Mouse (Mus musculus) intestine, postnatal 0 days (tissue): ENCODE data around the gene Srrt. TPM values are rescaled to one million over a fixed set of nuclear protein-coding genes. Genes with fewer than 3 reads are reported as not detected.

Experiments used
- ATAC-seq: fragments of 200-750 bp; cut with Nextera tagmentation; 2 replicates; pipeline ENCODE4 v1.8.0; 2017; ENCODE audit warnings: mild to moderate bottlenecking, moderate TSS enrichment, moderate library complexity
- H3K27ac ChIP-seq: fragments of 300-500 bp; sonication (generic); 2 replicates; pipeline ENCODE4 v1.5.1; 2014; ENCODE audit warnings: mild to moderate bottlenecking, low read depth, low read length, moderate library complexity
- H3K27me3 ChIP-seq: fragments of 300-500 bp; sonication (generic); replicated peaks from 2 replicates; pipeline ENCODE4 v1.6.1; 2014; ENCODE audit warnings: low read length, mixed read lengths; ENCODE audit not compliant: control insufficient read depth, insufficient read depth
- H3K36me3 ChIP-seq: fragments of 300-500 bp; sonication (generic); 2 replicates; pipeline ENCODE4 v1.6.1; 2014; ENCODE audit warnings: mild to moderate bottlenecking, moderate library complexity; ENCODE audit not compliant: control insufficient read depth, insufficient read depth
- H3K4me1 ChIP-seq: fragments of 300-500 bp; sonication (generic); replicated peaks from 2 replicates; pipeline ENCODE4 v1.6.1; 2014; ENCODE audit warnings: antibody characterized with exemption, low read length, mixed read lengths; ENCODE audit not compliant: control insufficient read depth, insufficient read depth
- H3K4me2 ChIP-seq: fragments of 300-500 bp; sonication (generic); replicated peaks from 2 replicates; pipeline ENCODE4 v1.6.1; 2014; ENCODE audit warnings: low read depth, mild to moderate bottlenecking, moderate library complexity
- H3K4me3 ChIP-seq: fragments of 300-500 bp; sonication (generic); 2 replicates; pipeline ENCODE4 v1.5.1; 2014; ENCODE audit warnings: low read depth, low read length
- H3K9ac ChIP-seq: fragments of 300-500 bp; sonication (generic); 2 replicates; pipeline ENCODE4 v1.6.1; 2014; ENCODE audit warnings: mild to moderate bottlenecking, low read depth, low read length
- H3K9me3 ChIP-seq: fragments of 300-500 bp; sonication (generic); 2 replicates; pipeline ENCODE4 v1.6.1; 2016; ENCODE audit warnings: mixed run types; ENCODE audit not compliant: control insufficient read depth
- CTCF ChIP-seq: sonication (generic); IDR thresholded peaks from 2 replicates; pipeline ENCODE4 v1.5.1; 2016; ENCODE audit warnings: low read depth, mild to moderate bottlenecking, control low read depth, antibody characterized with exemption, moderate library complexity
- WGBS: fragments of 180-500 bp; shearing (Covaris S2); extraction: QIAGEN DNeasy Blood & Tissue Kit; methylation state at CpG from one replicate; pipeline ENCODE4 v1.1.7; 2014; 5-methylcytosine and 5-hydroxymethylcytosine counted together
- polyA plus RNA-seq: library from polyadenylated mRNA; unstranded; fragments of >200 nt; fragmentation: Nextera tagmentation; extraction: Ambion mirVana; gene quantifications from 2 replicates; pipeline ENCODE4 v1.2.1, GENCODE M21; 2015

The Srrt gene
- polyA plus RNA-seq, 1 experiment from 2014 or later: 31.3 TPM

DNA sequence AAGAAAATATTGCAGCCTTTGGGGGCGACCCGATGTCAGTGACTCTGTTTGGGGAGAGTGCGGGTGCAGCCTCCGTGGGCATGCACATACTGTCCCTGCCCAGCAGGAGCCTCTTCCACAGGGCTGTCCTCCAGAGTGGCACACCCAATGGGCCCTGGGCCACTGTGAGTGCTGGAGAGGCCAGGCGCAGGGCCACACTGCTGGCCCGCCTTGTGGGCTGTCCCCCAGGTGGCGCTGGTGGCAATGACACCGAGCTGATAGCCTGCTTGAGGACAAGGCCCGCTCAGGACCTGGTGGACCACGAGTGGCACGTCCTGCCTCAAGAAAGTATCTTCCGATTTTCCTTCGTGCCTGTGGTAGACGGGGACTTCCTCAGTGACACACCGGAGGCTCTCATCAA lies 16.8 kb downstream of the Srrt start:
- H3K36me3 ChIP-seq: peaks cover 6% of the 10 kb centered on the region
- ATAC-seq: 0 out of 2 replicates have a peak, but pooled peaks have one; percentile 6
- H3K27me3 ChIP-seq: peaks cover 24% of the 10 kb centered on the region
- H3K9me3 ChIP-seq: no peaks in the 10 kb centered on the region
- H3K9ac ChIP-seq: no peak overlapping the region
- no peak overlapping the region for H3K27ac ChIP-seq
- TF ChIP-seq CTCF: peak; percentile 94
- peak overlapping the region; percentile 51 for H3K4me2 ChIP-seq
- 18% methylated on average over 15 of the region's 15 CpGs for WGBS
- H3K4me3 ChIP-seq: no peak overlapping the region
- peaks cover 10% of the 10 kb centered on the region for H3K4me1 ChIP-seq

DNA sequence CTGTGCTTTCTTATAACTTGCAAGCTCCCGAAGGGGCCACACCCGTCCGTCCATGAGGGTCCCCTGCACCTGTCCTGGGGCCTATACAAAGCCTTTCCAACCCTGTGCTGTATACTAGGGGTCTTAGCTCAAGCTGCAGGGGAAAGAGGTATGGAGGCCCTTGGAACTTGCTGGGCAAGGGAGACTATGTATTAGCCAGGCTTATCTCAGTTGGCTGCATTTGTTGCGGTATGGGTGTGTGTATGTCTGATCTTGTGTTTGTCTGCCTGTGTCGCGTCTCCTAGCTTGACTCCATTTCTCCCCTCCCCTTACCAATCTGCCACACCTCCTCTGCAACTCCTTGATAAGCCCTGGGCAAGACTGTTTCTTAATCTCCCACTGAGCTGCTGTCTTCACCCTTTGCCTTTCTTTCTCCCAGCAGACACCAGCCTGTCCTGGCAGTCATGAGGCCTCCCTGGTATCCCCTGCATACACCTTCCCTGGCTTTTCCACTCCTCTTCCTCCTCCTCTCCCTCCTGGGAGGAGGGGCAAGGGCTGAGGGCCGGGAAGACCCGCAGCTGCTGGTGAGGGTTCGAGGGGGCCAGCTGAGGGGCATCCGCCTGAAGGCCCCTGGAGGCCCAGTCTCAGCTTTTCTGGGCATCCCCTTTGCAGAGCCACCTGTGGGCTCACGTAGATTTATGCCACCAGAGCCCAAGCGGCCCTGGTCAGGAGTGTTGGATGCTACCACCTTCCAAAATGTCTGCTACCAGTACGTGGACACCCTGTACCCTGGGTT lies 17.7 kb downstream of the Srrt start:
- Histone ChIP-seq H3K9me3 (no peaks in the 10 kb centered on the region), H3K27ac (no peak overlapping the region), H3K27me3 (peaks cover 24% of the 10 kb centered on the region), H3K4me3 (peak overlapping the region; percentile 9), H3K4me1 (peaks cover 10% of the 10 kb centered on the region), H3K9ac (no peak overlapping the region), H3K36me3 (no peaks in the 10 kb centered on the region), H3K4me2 (peak overlapping the region; percentile 77)
- 50% methylated on average over 13 of the region's 13 CpGs for WGBS
- no peak for ATAC-seq
- TF ChIP-seq CTCF: no peak

DNA sequence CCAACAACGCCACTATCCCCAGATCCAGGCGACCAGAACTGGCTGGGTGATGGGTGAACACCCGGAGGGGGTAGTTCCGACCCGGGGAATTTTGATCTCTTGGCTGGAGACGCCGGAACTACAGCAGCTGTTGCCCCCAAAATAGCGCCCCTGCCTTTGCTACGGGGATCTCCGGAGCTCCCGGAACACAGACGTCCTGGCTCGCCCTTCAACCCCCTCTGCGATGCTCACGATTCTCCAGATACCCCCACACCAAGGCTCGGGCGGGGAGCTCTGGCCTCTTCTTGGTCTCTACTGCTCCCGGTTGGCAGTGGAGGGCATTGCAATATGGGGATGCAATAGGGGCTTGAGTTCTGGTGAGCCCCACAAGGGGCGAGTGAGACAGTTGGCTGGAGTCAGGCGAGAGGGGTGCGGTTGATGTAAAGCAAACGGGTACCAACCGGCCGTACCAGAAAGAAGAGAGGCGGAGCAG lies 18.4 kb downstream of the Srrt start:
- ATAC-seq: no peak
- H3K9ac ChIP-seq: no peak overlapping the region

DNA sequence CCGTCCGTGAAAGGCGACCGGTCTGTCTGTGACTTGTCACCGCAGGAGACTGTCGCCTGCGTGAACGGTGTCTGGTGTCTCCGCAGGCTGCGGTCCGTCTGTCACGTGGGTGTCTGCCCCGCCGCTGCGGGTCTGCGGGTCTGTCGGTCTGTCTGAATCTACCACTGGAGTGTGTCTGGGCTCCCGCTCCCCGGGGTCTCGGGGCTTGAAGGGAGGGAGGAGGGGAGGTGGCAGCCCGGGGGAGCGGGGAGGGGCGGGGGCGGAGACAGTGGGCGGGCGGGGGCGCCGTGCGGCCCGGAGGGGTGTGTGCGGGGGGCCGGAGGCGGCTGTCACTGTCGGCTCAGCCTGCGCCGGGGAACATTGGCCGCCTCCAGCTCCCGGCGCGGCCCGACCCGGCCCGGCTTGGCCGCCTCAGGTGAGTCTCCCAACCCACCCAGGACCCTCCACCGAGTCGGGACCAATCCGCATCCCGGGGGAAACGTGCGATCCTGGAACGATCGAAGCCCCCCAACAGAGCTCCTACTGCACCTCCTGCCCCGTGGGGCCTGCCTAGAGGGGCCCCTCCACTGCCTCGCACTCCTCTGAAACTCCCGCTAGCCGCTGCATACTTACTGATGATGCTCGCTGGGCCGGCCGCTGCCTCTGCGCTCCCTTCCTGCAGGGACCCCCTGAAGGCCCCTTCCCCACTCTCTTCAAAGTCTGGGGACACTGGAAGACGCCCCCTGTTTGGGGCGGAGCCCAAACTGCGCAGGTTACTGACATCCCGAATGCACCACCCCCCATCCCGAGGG lies 19.3 kb downstream of the Srrt start:
- WGBS: under 1% methylated on average over 56 of the region's 65 CpGs
- Histone ChIP-seq H3K4me1 (peaks cover 10% of the 10 kb centered on the region), H3K27ac (no peak overlapping the region; the same call in 1 of the 2 replicates), H3K9me3 (no peaks in the 10 kb centered on the region), H3K27me3 (peaks cover 24% of the 10 kb centered on the region), H3K4me2 (peak overlapping the region; percentile 77), H3K4me3 (peak overlapping the region; percentile 41), H3K9ac (0 out of 2 replicates have a peak overlapping the region, but pooled peaks have one; percentile 45), H3K36me3 (no peaks in the 10 kb centered on the region)
- no peak for TF ChIP-seq CTCF
- ATAC-seq: no peak

More for the DNA sequence above, 18.4 kb downstream of the Srrt start:
- no peaks in the 10 kb centered on the region for H3K9me3 ChIP-seq
- H3K4me3 ChIP-seq: peak overlapping the region; percentile 9
- H3K27me3 ChIP-seq: peaks cover 24% of the 10 kb centered on the region
- WGBS: 4% methylated on average over 25 of the region's 25 CpGs
- peaks cover 10% of the 10 kb centered on the region for H3K4me1 ChIP-seq
- no peak overlapping the region for H3K27ac ChIP-seq
- peak; percentile 71 for TF ChIP-seq CTCF
- peak overlapping the region; percentile 77 for H3K4me2 ChIP-seq
- H3K36me3 ChIP-seq: no peaks in the 10 kb centered on the region

DNA sequence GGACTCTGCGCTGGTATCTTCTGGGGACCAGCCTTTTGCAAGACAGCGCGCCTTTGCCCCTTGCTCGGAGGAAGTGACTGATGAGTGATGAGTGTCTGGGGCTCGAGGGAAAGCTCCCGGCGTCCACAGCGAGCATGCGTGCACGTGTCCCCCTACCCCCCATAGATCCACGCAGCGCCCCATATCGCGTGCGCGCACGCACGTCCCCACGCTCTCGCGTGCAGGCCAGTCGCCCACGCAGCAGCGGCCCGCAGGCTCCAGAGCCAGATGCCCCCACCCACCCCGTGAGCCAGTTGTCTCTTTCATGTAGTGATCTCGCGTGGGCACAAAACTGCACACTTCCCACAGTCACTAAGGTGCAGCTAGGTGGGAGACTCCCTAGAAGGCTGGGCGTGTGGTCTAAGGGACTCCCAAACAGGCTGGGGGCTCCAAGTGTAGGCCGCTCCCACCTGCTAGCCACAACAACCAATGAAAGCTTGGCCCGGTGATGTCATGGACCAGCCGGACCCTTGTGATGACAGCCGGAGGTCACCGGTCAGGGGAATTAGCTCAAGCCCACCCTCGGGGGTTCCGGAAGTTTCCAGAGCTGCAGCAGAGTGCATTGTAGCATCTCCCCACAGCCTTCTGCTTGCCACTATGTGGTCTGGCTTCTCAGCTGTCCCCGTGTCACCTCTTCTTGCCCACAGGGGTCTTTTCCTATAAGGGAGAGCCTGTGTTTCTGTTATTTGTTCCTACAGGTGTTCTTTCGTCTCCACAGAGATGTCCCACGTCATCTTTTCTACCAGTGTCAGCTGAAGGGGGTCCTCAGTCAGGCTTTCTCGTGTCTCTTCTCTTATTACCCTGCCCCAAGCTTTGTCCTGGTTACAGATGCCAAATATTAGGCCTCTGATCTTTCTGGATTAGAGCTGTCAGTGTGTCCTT lies 20.2 kb downstream of the Srrt start, which contains the start of gene Ache:
Gene Ache (plus strand): TSS at position 488 of the 921 bp plus-strand sequence.
- peak within 1 kb of the TSS; percentile 41 for H3K4me3 ChIP-seq
- 0 out of 2 replicates have a peak within 1 kb of the TSS, but pooled peaks have one; percentile 45 for H3K9ac ChIP-seq
- 5% methylated on average over 40 of the region's 40 CpGs for WGBS

More for the DNA sequence above, 20.2 kb downstream of the Srrt start, which contains the start of gene Ache:
- Histone ChIP-seq H3K4me1 (peaks cover 8% of the 10 kb centered on the region), H3K36me3 (no peaks in the 10 kb centered on the region), H3K27ac (peak within 1 kb of the TSS; percentile 50; the same call in 1 of the 2 replicates), H3K9me3 (no peaks in the 10 kb centered on the region), H3K4me2 (peak within 1 kb of the TSS; percentile 77), H3K27me3 (peaks cover 24% of the 10 kb centered on the region)
- no peak for TF ChIP-seq CTCF
- peak; percentile 15; the same call in 1 of the 2 replicates for ATAC-seq
